Mouse (Mus musculus) midbrain, postnatal 0 days (tissue): Measurements from ENCODE around the gene Cd72. TPM values are rescaled to one million over a fixed set of nuclear protein-coding genes. Genes with fewer than 3 reads are reported as not detected.

Experiments used
- ATAC-seq: fragments of 200-750 bp; cut with Nextera tagmentation; 2 replicates; pipeline ENCODE4 v1.8.0; 2017; ENCODE audit warnings: moderate number of reproducible peaks, mild to moderate bottlenecking, moderate TSS enrichment, moderate library complexity; ENCODE audit not compliant: low FRiP score
- DNase-seq: peaks from one replicate; pipeline ENCODE4 v3.0.0-alpha.2; 2015; ENCODE audit warnings: low spot score
- H3K27ac ChIP-seq: fragments of 300-500 bp; sonication (generic); 2 replicates; pipeline ENCODE4 v1.5.1; 2014; ENCODE audit warnings: low read depth, mild to moderate bottlenecking, low read length, mixed read lengths
- H3K27me3 ChIP-seq: fragments of 300-500 bp; sonication (generic); 2 replicates; pipeline ENCODE4 v1.6.1; 2014; ENCODE audit warnings: low read length, control low read depth, mixed read lengths; ENCODE audit not compliant: insufficient read depth
- H3K36me3 ChIP-seq: fragments of 300-500 bp; sonication (generic); 2 replicates; pipeline ENCODE4 v1.6.1; 2014; ENCODE audit warnings: low read length, control low read depth, mixed read lengths; ENCODE audit not compliant: insufficient read depth
- H3K4me1 ChIP-seq: fragments of 300-500 bp; sonication (generic); 2 replicates; pipeline ENCODE4 v1.6.1; 2014; ENCODE audit warnings: mild to moderate bottlenecking, control low read depth, antibody characterized with exemption, low read length, mixed read lengths; ENCODE audit not compliant: insufficient read depth
- H3K4me2 ChIP-seq: fragments of 300-500 bp; sonication (generic); 2 replicates; pipeline ENCODE4 v1.6.1; 2014; ENCODE audit warnings: low read depth, mild to moderate bottlenecking, low read length, mixed read lengths; ENCODE audit not compliant: poor library complexity, severe bottlenecking
- H3K4me3 ChIP-seq: fragments of 300-500 bp; sonication (generic); 2 replicates; pipeline ENCODE4 v1.5.1; 2014; ENCODE audit warnings: low read depth, mild to moderate bottlenecking, low read length, moderate library complexity
- H3K9ac ChIP-seq: fragments of 300-500 bp; sonication (generic); replicated peaks from 2 replicates; pipeline ENCODE4 v1.6.1; 2014; ENCODE audit warnings: mild to moderate bottlenecking, low read length, moderate library complexity, mixed read lengths; ENCODE audit not compliant: poor library complexity, severe bottlenecking
- H3K9me3 ChIP-seq: fragments of 300-500 bp; sonication (generic); 2 replicates; pipeline ENCODE4 v1.6.1; 2016; ENCODE audit warnings: low read length, control low read depth
- CTCF ChIP-seq: IDR thresholded peaks from 2 replicates; pipeline ENCODE4 v1.5.1; 2016; ENCODE audit warnings: antibody characterized with exemption, mild to moderate bottlenecking
- WGBS: fragments of 180-500 bp; shearing (Covaris S2); extraction: QIAGEN DNeasy Blood & Tissue Kit; methylation state at CpG from one replicate; pipeline ENCODE4 v1.1.7; 2014; 5-methylcytosine and 5-hydroxymethylcytosine counted together
- polyA plus RNA-seq: library from polyadenylated mRNA; unstranded; fragments of >200 nt; fragmentation: Nextera tagmentation; extraction: Ambion mirVana; gene quantifications from 2 replicates; pipeline ENCODE4 v1.2.1, GENCODE M21; 2015
- total RNA-seq: library from RNA; depleted of rRNA; stranded (reverse); fragments of >200 nt; gene quantifications from 2 replicates; pipeline ENCODE4 v1.2.3, GENCODE M21; 2014

Gene Cd72
- total and polyA plus RNA-seq, 2 experiments from 2014 or later, result 5.2 TPM; not detected in 1

- no peak for TF ChIP-seq CTCF
- no peak for DNase-seq
- H3K4me1 ChIP-seq, result 0 out of 2 replicates have a peak, but pooled peaks cover 6% of the 10 kb centered on the region
- 83% methylated on average over 4 of the region's 4 CpGs for WGBS
- H3K36me3 ChIP-seq, result peaks cover 3% of the 10 kb centered on the region; the same call in 1 of the 2 replicates
- no peaks in the 10 kb centered on the region for H3K27me3 ChIP-seq
- H3K9me3 ChIP-seq, result no peaks in the 10 kb centered on the region
- H3K9ac ChIP-seq, result no peak overlapping the region
- no peak for ATAC-seq
- H3K4me2 ChIP-seq, result no peak overlapping the region
- H3K27ac ChIP-seq, result no peak overlapping the region
- no peak overlapping the region for H3K4me3 ChIP-seq
Observed at GRCm38 (mm10) chr4:43497946-43498345, 43.5 kb upstream of the Cd72 start.

DNA sequence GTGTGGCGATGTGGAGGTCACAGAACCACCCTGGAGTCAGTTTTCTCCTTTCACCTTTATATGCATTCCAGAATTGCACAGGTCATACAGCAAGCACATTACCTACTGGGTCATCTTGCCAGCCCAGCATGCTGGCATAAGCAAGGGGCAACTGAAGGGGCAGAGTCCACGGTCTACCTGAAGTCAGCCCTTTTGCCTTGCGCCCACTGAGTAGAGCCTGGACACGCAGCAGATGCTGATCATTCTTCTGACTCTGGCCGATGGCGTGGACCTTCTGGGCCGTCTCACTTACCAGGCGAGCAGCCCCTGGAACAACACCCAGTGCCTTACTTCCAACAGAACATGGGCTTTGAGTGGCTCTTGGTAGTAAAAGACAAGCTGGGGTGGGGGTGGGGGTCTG is 43.0 kb upstream of the Cd72 start:
- Histone ChIP-seq H3K4me1 (0 out of 2 replicates have a peak, but pooled peaks cover 6% of the 10 kb centered on the region), H3K27ac (no peak overlapping the region), H3K9me3 (no peaks in the 10 kb centered on the region), H3K27me3 (no peaks in the 10 kb centered on the region), H3K4me3 (no peak overlapping the region), H3K4me2 (no peak overlapping the region), H3K9ac (no peak overlapping the region), H3K36me3 (peaks cover 3% of the 10 kb centered on the region; the same call in 1 of the 2 replicates)
- no peak for TF ChIP-seq CTCF
- DNase-seq (no peak), ATAC-seq (no peak)
- 96% methylated on average over 8 of the region's 8 CpGs for WGBS

DNA sequence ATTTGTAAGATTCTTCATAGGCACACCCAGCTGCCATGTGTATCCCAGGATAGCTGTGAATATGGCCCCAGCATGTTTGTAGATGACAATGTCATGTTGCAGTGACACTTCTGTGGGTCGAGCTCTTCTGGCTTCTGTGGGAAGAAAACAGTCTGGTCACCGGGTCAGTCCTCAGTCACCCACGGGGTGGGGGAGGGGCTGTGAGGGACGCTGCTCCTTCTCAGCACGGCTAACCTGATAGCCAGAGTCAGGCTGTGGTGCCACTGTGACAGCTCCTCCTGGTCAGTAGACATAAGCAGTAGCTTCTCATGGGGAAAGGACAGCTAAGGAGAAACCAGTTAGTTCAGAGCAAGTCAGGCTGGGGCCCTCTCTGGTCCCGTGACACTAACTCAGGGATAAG is 42.2 kb upstream of the Cd72 start:
- Histone ChIP-seq H3K4me2 (no peak overlapping the region), H3K9me3 (no peaks in the 10 kb centered on the region), H3K9ac (no peak overlapping the region), H3K4me1 (0 out of 2 replicates have a peak, but pooled peaks cover 6% of the 10 kb centered on the region), H3K27me3 (no peaks in the 10 kb centered on the region), H3K27ac (no peak overlapping the region), H3K4me3 (no peak overlapping the region), H3K36me3 (peaks cover 3% of the 10 kb centered on the region; the same call in 1 of the 2 replicates)
- DNase-seq (no peak), ATAC-seq (no peak)
- no peak for TF ChIP-seq CTCF
- WGBS, result 31% methylated on average over 6 of the region's 6 CpGs

DNA sequence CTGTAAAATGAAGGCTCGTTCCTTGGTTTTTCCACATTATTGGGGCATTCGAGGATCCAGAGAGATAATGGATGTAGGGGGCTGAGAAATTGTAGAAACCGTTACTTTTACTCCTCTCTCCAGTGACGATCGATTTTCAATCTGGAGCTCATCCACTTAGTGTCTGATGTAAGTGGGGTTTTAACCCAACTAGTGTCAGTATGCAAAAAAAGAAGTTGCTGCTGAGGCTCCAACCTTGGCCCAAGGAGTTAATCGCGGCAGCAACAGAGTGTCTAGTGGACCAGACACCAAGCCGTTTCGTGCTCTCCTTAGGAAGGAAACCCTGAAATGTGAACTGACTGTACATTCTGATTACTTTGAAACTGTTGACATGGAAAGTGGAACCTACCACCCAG is 39.4 kb upstream of the Cd72 start:
- under 1% methylated on average over 9 of the region's 9 CpGs for WGBS
- Histone ChIP-seq H3K27me3 (no peaks in the 10 kb centered on the region), H3K9ac (peak overlapping the region; percentile 68), H3K4me2 (peak overlapping the region; percentile 50), H3K27ac (peak overlapping the region; percentile 88), H3K4me1 (0 out of 2 replicates have a peak, but pooled peaks cover 6% of the 10 kb centered on the region), H3K36me3 (peaks cover 3% of the 10 kb centered on the region; the same call in 1 of the 2 replicates), H3K4me3 (peak overlapping the region; percentile 59), H3K9me3 (no peaks in the 10 kb centered on the region)
- ATAC-seq, result no peak
- DNase-seq, result peak; percentile 37
- no peak for TF ChIP-seq CTCF

- Histone ChIP-seq H3K36me3 (peaks cover 3% of the 10 kb centered on the region; the same call in 1 of the 2 replicates), H3K4me3 (peak overlapping the region; percentile 59), H3K9me3 (no peaks in the 10 kb centered on the region), H3K27me3 (no peaks in the 10 kb centered on the region), H3K9ac (peak overlapping the region; percentile 68), H3K4me2 (peak overlapping the region; percentile 50), H3K4me1 (0 out of 2 replicates have a peak, but pooled peaks cover 6% of the 10 kb centered on the region), H3K27ac (peak overlapping the region; percentile 88)
- peak; percentile 91 for ATAC-seq
- peak; percentile 50 for TF ChIP-seq CTCF
- under 1% methylated on average over 47 of the region's 47 CpGs for WGBS
- peak; percentile 97 for DNase-seq
Observed at GRCm38 (mm10) chr4:43493186-43493845, 38.9 kb upstream of the Cd72 start.

DNA sequence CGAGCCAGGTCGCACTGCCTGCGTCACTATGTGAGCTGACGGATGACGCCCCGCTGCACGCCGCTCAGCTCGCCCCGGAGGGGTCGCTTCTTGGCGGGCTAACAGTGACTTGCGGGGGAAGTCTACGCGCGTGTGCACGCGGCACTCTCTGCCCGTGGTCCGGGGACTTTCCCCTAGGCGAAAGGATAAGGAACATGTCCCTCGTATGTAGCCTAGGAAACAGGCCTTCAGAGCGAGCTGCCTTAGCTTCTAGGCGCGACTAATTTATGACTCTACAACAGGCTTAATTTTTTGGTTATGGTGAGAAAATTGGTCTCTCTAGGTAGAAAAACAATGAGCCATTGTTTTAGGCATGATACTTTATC is 38.4 kb upstream of the Cd72 start, which contains the start of gene Ccdc107:
Gene Ccdc107, plus strand, starts transcription at position 80 of the 365 bp plus-strand sequence.
- DNase-seq (peak; percentile 98), ATAC-seq (peak; percentile 96)
- Histone ChIP-seq H3K4me1 (0 out of 2 replicates have a peak, but pooled peaks cover 6% of the 10 kb centered on the region), H3K4me2 (peak within 1 kb of the TSS; percentile 50), H3K9me3 (no peaks in the 10 kb centered on the region), H3K36me3 (peaks cover 3% of the 10 kb centered on the region; the same call in 1 of the 2 replicates), H3K9ac (peak within 1 kb of the TSS; percentile 68), H3K27ac (peak within 1 kb of the TSS; percentile 88), H3K4me3 (peak within 1 kb of the TSS; percentile 59), H3K27me3 (no peaks in the 10 kb centered on the region)
- WGBS, result under 1% methylated on average over 25 of the region's 25 CpGs
- peak; percentile 39; the same call in 1 of the 2 replicates for TF ChIP-seq CTCF
